Mouse (Mus musculus) lung, postnatal 0 days (tissue): ENCODE data around the gene Mymk. TPM values are rescaled to one million over a fixed set of nuclear protein-coding genes. Genes with fewer than 3 reads are reported as not detected.

Experiments used
- ATAC-seq: fragments of 200-750 bp; cut with Nextera tagmentation; 2 replicates; pipeline ENCODE4 v1.8.0; 2017; ENCODE audit warnings: moderate library complexity
- DNase-seq: peaks from one replicate; pipeline ENCODE4 v3.0.0-alpha.2; 2016; ENCODE audit warnings: low spot score
- H3K27ac ChIP-seq: fragments of 300-500 bp; sonication (generic); 2 replicates; pipeline ENCODE4 v1.5.1; 2014; ENCODE audit warnings: antibody characterized with exemption, mild to moderate bottlenecking, low read length, mixed read lengths
- H3K27me3 ChIP-seq: fragments of 300-500 bp; sonication (generic); replicated peaks from 2 replicates; pipeline ENCODE4 v1.6.1; 2014; ENCODE audit warnings: low read length, mixed read lengths; ENCODE audit not compliant: insufficient read depth
- H3K36me3 ChIP-seq: fragments of 300-500 bp; sonication (generic); 2 replicates; pipeline ENCODE4 v1.6.1; 2014; ENCODE audit warnings: low read length, mixed read lengths; ENCODE audit not compliant: insufficient read depth
- H3K4me1 ChIP-seq: fragments of 300-500 bp; sonication (generic); 2 replicates; pipeline ENCODE4 v1.6.1; 2014; ENCODE audit warnings: antibody characterized with exemption, low read depth, low read length, mixed read lengths; ENCODE audit not compliant: insufficient read depth
- H3K4me2 ChIP-seq: fragments of 300-500 bp; sonication (generic); replicated peaks from 2 replicates; pipeline ENCODE4 v1.6.1; 2014; ENCODE audit warnings: low read depth, mild to moderate bottlenecking, low read length, moderate library complexity, mixed read lengths
- H3K4me3 ChIP-seq: fragments of 300-500 bp; sonication (generic); 2 replicates; pipeline ENCODE4 v1.5.1; 2014; ENCODE audit warnings: low read depth, low read length
- H3K9ac ChIP-seq: fragments of 300-500 bp; sonication (generic); replicated peaks from 2 replicates; pipeline ENCODE4 v1.6.1; 2014; ENCODE audit warnings: low read depth, mild to moderate bottlenecking
- H3K9me3 ChIP-seq: fragments of 300-500 bp; sonication (generic); 2 replicates; pipeline ENCODE4 v1.6.1; 2016; ENCODE audit warnings: low read length, mixed read lengths
- CTCF ChIP-seq: IDR thresholded peaks from 2 replicates; pipeline ENCODE4 v1.5.1; 2016; ENCODE audit warnings: antibody characterized with exemption, mild to moderate bottlenecking
- EP300 ChIP-seq: IDR thresholded peaks from 2 replicates; pipeline ENCODE4 v1.6.1; 2016; ENCODE audit warnings: antibody characterized with exemption, mild to moderate bottlenecking, control low read depth
- WGBS: fragments of 180-500 bp; shearing (Covaris S2); extraction: QIAGEN DNeasy Blood & Tissue Kit; methylation state at CpG from one replicate; pipeline ENCODE4 v1.1.7; 2014; 5-methylcytosine and 5-hydroxymethylcytosine counted together
- polyA plus RNA-seq: library from polyadenylated mRNA; unstranded; fragments of >200 nt; fragmentation: Nextera tagmentation; extraction: Ambion mirVana; gene quantifications from 2 replicates; pipeline ENCODE4 v1.2.1, GENCODE M21; 2015

Gene Mymk
- polyA plus RNA-seq, 1 experiment from 2014 or later = 0.76 TPM

GRCm38 (mm10) chr2:27026857-27027617 is 44.9 kb downstream of the Mymk start:
- no peak overlapping the region for H3K9ac ChIP-seq
- no peaks in the 10 kb centered on the region for H3K27me3 ChIP-seq
- ATAC-seq (no peak), DNase-seq (no peak)
- H3K4me2 ChIP-seq = no peak overlapping the region
- no peak overlapping the region for H3K4me3 ChIP-seq
- H3K9me3 ChIP-seq = no peaks in the 10 kb centered on the region
- no peaks in the 10 kb centered on the region for H3K36me3 ChIP-seq
- H3K27ac ChIP-seq = no peak overlapping the region
- no peaks in the 10 kb centered on the region for H3K4me1 ChIP-seq
- WGBS = 61% methylated on average over 10 of the region's 10 CpGs
- TF ChIP-seq CTCF = no peak
- no peak for TF ChIP-seq EP300

- no peaks in the 10 kb centered on the region for H3K27me3 ChIP-seq
- no peaks in the 10 kb centered on the region for H3K4me1 ChIP-seq
- no peak overlapping the region for H3K27ac ChIP-seq
- H3K9me3 ChIP-seq = no peaks in the 10 kb centered on the region
- no peaks in the 10 kb centered on the region for H3K36me3 ChIP-seq
- no peak overlapping the region for H3K4me3 ChIP-seq
- TF ChIP-seq CTCF (no peak), EP300 (no peak)
- WGBS = 94% methylated on average over 3 of the region's 3 CpGs
- DNase-seq (no peak), ATAC-seq (no peak)
- H3K4me2 ChIP-seq = no peak overlapping the region
- H3K9ac ChIP-seq = no peak overlapping the region
These were observed 45.6 kb downstream of the Mymk start for GRCm38 (mm10) chr2:27026332-27026731.

- no peak for DNase-seq
- Histone ChIP-seq H3K4me2 (no peak overlapping the region), H3K9ac (no peak overlapping the region), H3K4me1 (no peaks in the 10 kb centered on the region), H3K27me3 (no peaks in the 10 kb centered on the region), H3K27ac (no peak overlapping the region), H3K9me3 (no peaks in the 10 kb centered on the region), H3K36me3 (no peaks in the 10 kb centered on the region), H3K4me3 (no peak overlapping the region)
- WGBS = 73% methylated on average over 3 of the region's 3 CpGs
- no peak for ATAC-seq
- no peak for TF ChIP-seq EP300
- TF ChIP-seq CTCF = no peak
These were observed 46.4 kb downstream of the Mymk start for GRCm38 (mm10) chr2:27025545-27025944.

GRCm38 (mm10) chr2:27024136-27024535 is 47.8 kb downstream of the Mymk start:
- Histone ChIP-seq H3K4me1 (no peaks in the 10 kb centered on the region), H3K4me3 (no peak overlapping the region), H3K9me3 (no peaks in the 10 kb centered on the region), H3K36me3 (peaks cover under 1% of the 10 kb centered on the region; the same call in 1 of the 2 replicates), H3K27ac (no peak overlapping the region), H3K9ac (no peak overlapping the region), H3K4me2 (no peak overlapping the region), H3K27me3 (no peaks in the 10 kb centered on the region)
- WGBS = 65% methylated on average over 14 of the region's 14 CpGs
- ATAC-seq = no peak
- DNase-seq = no peak
- no peak for TF ChIP-seq CTCF
- no peak for TF ChIP-seq EP300

GRCm38 (mm10) chr2:27022612-27023011 is 49.4 kb downstream of the Mymk start:
- Histone ChIP-seq H3K9me3 (no peaks in the 10 kb centered on the region), H3K36me3 (peaks cover 3% of the 10 kb centered on the region; the same call in 1 of the 2 replicates), H3K9ac (no peak overlapping the region), H3K27me3 (no peaks in the 10 kb centered on the region), H3K4me1 (no peaks in the 10 kb centered on the region), H3K27ac (no peak overlapping the region), H3K4me3 (no peak overlapping the region), H3K4me2 (no peak overlapping the region)
- ATAC-seq = no peak
- no peak for TF ChIP-seq CTCF
- no peak for TF ChIP-seq EP300
- DNase-seq = no peak
- 72% methylated on average over 6 of the region's 6 CpGs for WGBS

GRCm38 (mm10) chr2:27021103-27021502 is 50.9 kb downstream of the Mymk start:
- H3K9me3 ChIP-seq = no peaks in the 10 kb centered on the region

More at GRCm38 (mm10) chr2:27021103-27021502, 50.9 kb downstream of the Mymk start:
- H3K4me1 ChIP-seq = no peaks in the 10 kb centered on the region
- no peak overlapping the region for H3K4me3 ChIP-seq
- no peak overlapping the region for H3K27ac ChIP-seq
- no peak overlapping the region for H3K4me2 ChIP-seq
- WGBS = 67% methylated on average over 1 of the region's 1 CpGs
- H3K9ac ChIP-seq = no peak overlapping the region
- no peaks in the 10 kb centered on the region for H3K27me3 ChIP-seq
- no peak for TF ChIP-seq EP300
- no peak for TF ChIP-seq CTCF
- H3K36me3 ChIP-seq = peaks cover 13% of the 10 kb centered on the region
- DNase-seq (no peak), ATAC-seq (no peak)
